Mouse (Mus musculus) frontal cortex, adult (tissue): Measurements from ENCODE around the gene Gzmk.
"Not testable (repeated sequence)": the region's sequence is repeated elsewhere in the genome, so short reads cannot be mapped to it uniquely, and the experiment has no call there.

Source experiments
- ATAC-seq: cut with Nextera tagmentation; 2 replicates; pipeline ENCODE4 v1.9.2; 2017; ENCODE audit warnings: mild to moderate bottlenecking, moderate library complexity, mixed read lengths; ENCODE audit not compliant: low TSS enrichment

Gene Gzmk

GRCm38 (mm10) chr13:113225811-113226210 lies at the start of gene Gzmk:
Gene Gzmk (minus strand): TSS chr13:113225908.
- ATAC-seq, result peak; percentile 99

GRCm38 (mm10) chr13:113271189-113271588 lies 45.5 kb upstream of the Gzmk start:
- no peak for ATAC-seq

GRCm38 (mm10) chr13:113269777-113270776 lies 44.4 kb upstream of the Gzmk start:
- peak; percentile 96 for ATAC-seq

- ATAC-seq, result no peak
Measured at GRCm38 (mm10) chr13:113267204-113267603, 41.5 kb upstream of the Gzmk start.

GRCm38 (mm10) chr13:113266495-113266951 lies 40.8 kb upstream of the Gzmk start:
- peak; percentile 65 for ATAC-seq

- peak; percentile 60 for ATAC-seq
Measured at GRCm38 (mm10) chr13:113265257-113265656, 39.5 kb upstream of the Gzmk start.

GRCm38 (mm10) chr13:113262822-113263221 lies 37.1 kb upstream of the Gzmk start:
- ATAC-seq, result peak; percentile 66

GRCm38 (mm10) chr13:113259237-113259636 lies 33.5 kb upstream of the Gzmk start:
- ATAC-seq, result no peak

GRCm38 (mm10) chr13:113257190-113257589 lies 31.5 kb upstream of the Gzmk start:
- ATAC-seq, result no peak

- no peak for ATAC-seq
Measured at GRCm38 (mm10) chr13:113256766-113257165, 31.1 kb upstream of the Gzmk start.

- ATAC-seq, result not testable (repeated sequence)
Measured at GRCm38 (mm10) chr13:113252580-113252979, 26.9 kb upstream of the Gzmk start.

GRCm38 (mm10) chr13:113245025-113245424 lies 19.3 kb upstream of the Gzmk start:
- ATAC-seq, result no peak

- ATAC-seq, result no peak
Measured at GRCm38 (mm10) chr13:113242129-113242528, 16.4 kb upstream of the Gzmk start.

GRCm38 (mm10) chr13:113227666-113228463 lies 2.2 kb upstream of the Gzmk start:
- ATAC-seq, result no peak

GRCm38 (mm10) chr13:113227076-113227475 lies 1.4 kb upstream of the Gzmk start:
- no peak for ATAC-seq

- ATAC-seq, result no peak
Measured at GRCm38 (mm10) chr13:113224105-113224504, 1.6 kb downstream of the Gzmk start.

- no peak for ATAC-seq
Measured at GRCm38 (mm10) chr13:113221851-113222250, 3.9 kb downstream of the Gzmk start.

GRCm38 (mm10) chr13:113213865-113214264 lies 11.8 kb downstream of the Gzmk start:
- no peak for ATAC-seq

- ATAC-seq, result no peak
Measured at GRCm38 (mm10) chr13:113212401-113212800, 13.3 kb downstream of the Gzmk start.

GRCm38 (mm10) chr13:113211345-113211744 lies 14.4 kb downstream of the Gzmk start:
- ATAC-seq, result no peak

- no peak for ATAC-seq
Measured at GRCm38 (mm10) chr13:113209624-113210023, 16.1 kb downstream of the Gzmk start, which contains the start of gene Esm1. Gene Esm1 (plus strand): TSS chr13:113209659.

- no peak for ATAC-seq
Measured at GRCm38 (mm10) chr13:113205346-113205745, 20.4 kb downstream of the Gzmk start.
